Mouse (Mus musculus) liver, postnatal 0 days (tissue): ENCODE measurements at regions not wholly inside any gene's neighbourhood (a gene's known extent, or its start where the extent isn't known, plus 50 kb on each side); places are given as distances from the start of the nearest gene placed in this dataset.

Experiments used
- CTCF ChIP-seq: sonication (generic); IDR thresholded peaks from 2 replicates; pipeline ENCODE4 v1.5.1; 2016; ENCODE audit warnings: antibody characterized with exemption, low read depth
- EP300 ChIP-seq: IDR thresholded peaks from 2 replicates; pipeline ENCODE4 v1.6.1; 2016; ENCODE audit warnings: antibody characterized with exemption, low read depth, mild to moderate bottlenecking

DNA sequence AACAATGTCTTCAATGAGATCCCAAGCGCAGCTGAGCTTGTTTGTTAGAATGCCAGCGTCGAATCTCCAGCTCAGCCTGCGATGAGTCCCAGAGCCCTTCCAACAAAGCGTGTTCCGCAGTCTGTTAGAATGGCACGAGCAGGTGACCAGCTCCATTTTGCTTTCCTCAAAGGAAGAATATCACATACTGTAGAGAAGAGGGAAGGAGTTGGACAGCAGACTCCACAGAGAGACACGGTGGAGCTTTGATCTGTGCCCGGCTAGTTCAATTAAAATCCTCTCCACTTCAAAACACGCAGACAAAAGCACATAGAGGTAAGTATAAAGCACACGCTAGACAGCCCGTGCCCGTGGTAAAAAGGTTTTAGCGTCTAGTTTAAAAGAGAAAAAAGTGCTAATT is 265.8 kb downstream of the Fgf9 start:
- no peak for TF ChIP-seq CTCF
- TF ChIP-seq EP300, result no peak
